Mouse (Mus musculus): Measurements from ENCODE around the gene Asic1. TPM values are rescaled to one million over a fixed set of nuclear protein-coding genes. Genes with fewer than 3 reads are reported as not detected.
A peak's percentile ranks its signal among the peaks of the same experiment; 100 is the strongest.

The Asic1 gene
- total RNA-seq, 2 experiments from 2014 or later, result 66.7 to 81.0 TPM

GRCm38 (mm10) chr15:99704881-99705280 is 34.7 kb downstream of the Asic1 start:
- intact Hi-C loops (cut with DNase I), result loop anchor here (2.0 kb wide), 1 partner anchor 20 kb away; the partner anchor contains the start of gene Cox14
- DNase-seq (ENCODE audit: extremely low spot score in 1 of 2, low spot score in 2 of 2), result peak in 1 of 2 experiments; percentile 15
- Histone ChIP-seq H3K4me3 (peak overlapping the region; percentile 43), H3K27ac (peak overlapping the region; percentile 99)
- no peak for TF ChIP-seq CTCF (IDR thresholded peaks at IDR 0.05)

- peak; percentile 53 to 63 for DNase-seq (ENCODE audit: extremely low spot score in 1 of 2, low spot score in 2 of 2)
- peak; percentile 91 for TF ChIP-seq CTCF (IDR thresholded peaks at IDR 0.05)
- intact Hi-C loops (cut with DNase I), result loop anchor here (2.0 kb wide), 1 partner anchor 19 kb away; the partner anchor contains the start of gene Cox14
- peak within 1 kb of the TSS; percentile 99 for H3K27ac ChIP-seq
- H3K4me3 ChIP-seq, result peak within 1 kb of the TSS; percentile 43
Observed at GRCm38 (mm10) chr15:99705440-99706048, 35.4 kb downstream of the Asic1 start, which contains the start of gene Gm17349. Gm17349 (minus strand) TSS chr15:99705490.

- no peak for DNase-seq (ENCODE audit: extremely low spot score in 1 of 2, low spot score in 2 of 2)
- intact Hi-C loops (cut with DNase I), result no loop called here
- no peak for TF ChIP-seq CTCF (IDR thresholded peaks at IDR 0.05)
- no peak overlapping the region for H3K27ac ChIP-seq
- H3K4me3 ChIP-seq, result no peak overlapping the region
Observed at GRCm38 (mm10) chr15:99708176-99708575, 38.0 kb downstream of the Asic1 start.

DNA sequence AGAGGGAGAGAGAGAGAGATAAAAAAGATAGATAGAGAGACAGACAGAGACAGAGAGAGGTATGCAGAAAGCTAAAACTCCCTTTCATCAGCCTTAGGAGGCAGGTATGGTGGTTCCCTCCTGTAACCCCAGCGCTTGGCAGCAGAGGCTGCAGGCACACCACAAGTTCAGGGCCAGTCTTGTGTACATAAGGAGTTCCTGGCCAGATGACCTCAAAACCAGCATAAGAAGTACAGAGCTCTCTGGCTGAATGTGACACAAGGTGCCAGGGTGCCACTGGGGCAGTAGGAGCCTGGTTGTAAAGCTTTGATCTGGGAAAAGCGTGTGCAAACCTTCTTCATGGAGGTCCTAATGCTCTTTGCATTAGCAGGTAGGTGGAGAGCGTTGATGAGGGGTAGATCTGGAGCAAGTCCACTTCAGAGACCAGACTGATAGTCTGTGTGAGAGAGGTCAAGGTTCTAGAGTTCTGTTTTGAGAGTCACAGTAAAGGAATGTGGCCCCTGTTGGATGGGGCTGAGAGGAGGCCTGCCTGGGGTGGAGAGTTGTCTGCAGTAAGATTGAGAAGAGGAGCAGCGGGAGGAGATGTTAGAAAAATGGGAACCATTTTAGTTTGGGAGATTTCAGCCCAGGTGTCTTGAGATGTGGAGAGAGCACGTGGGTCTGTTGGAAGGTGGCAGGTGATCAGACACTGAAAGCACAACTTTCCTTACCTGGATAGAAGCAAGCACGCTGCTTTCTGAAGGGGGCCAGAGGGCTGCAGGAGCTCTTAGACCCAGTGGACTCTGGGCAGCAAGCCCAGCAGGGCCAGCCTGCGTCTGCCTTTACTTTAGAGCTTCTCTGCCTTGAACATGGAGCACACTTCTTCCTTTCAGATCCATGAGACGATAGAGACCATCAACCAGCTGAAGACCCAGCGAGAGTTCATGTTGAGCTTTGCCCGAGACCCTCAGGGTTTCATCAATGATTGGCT is 40.3 kb downstream of the Asic1 start:
- TF ChIP-seq CTCF (IDR thresholded peaks at IDR 0.05), result no peak
- Histone ChIP-seq H3K4me3 (no peak overlapping the region), H3K27ac (no peak overlapping the region; the same call in 1 of the 2 replicates)
- intact Hi-C loops (cut with DNase I), result no loop called here
- DNase-seq (ENCODE audit: extremely low spot score in 1 of 2, low spot score in 2 of 2), result no peak

DNA sequence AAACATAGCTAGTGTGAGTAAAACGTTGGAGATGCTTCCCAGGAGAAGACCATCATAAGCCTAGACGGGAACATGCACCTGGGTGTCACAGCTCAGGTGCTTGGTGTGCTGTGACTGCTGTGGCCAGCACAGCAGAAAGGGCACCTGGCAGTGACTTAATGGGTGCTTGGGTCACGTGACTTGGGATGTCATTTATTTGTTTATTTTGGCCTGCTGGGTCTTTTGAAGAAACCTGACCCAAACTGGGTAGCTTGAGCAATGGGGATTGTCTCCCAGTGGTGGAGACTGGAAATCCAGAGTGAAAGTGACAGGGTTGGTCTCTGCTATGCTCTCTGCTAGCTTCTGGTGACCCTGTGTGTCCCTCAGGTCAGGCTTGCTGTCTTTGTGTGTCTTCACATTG is 41.3 kb downstream of the Asic1 start:
- intact Hi-C loops (cut with DNase I), result no loop called here
- no peak for TF ChIP-seq CTCF (IDR thresholded peaks at IDR 0.05)
- DNase-seq (ENCODE audit: extremely low spot score in 1 of 2, low spot score in 2 of 2), result no peak
- H3K27ac ChIP-seq, result no peak overlapping the region; the same call in 1 of the 2 replicates
- no peak overlapping the region for H3K4me3 ChIP-seq

GRCm38 (mm10) chr15:99712666-99713559 is 42.7 kb downstream of the Asic1 start:
- no peak overlapping the region for H3K4me3 ChIP-seq
- peak overlapping the region; percentile 92 for H3K27ac ChIP-seq
- intact Hi-C loops (cut with DNase I), result no loop called here
- no peak for DNase-seq (ENCODE audit: extremely low spot score in 1 of 2, low spot score in 2 of 2)
- no peak for TF ChIP-seq CTCF (IDR thresholded peaks at IDR 0.05)

- intact Hi-C loops (cut with DNase I), result no loop called here
- no peak for DNase-seq (ENCODE audit: extremely low spot score in 1 of 2, low spot score in 2 of 2)
- Histone ChIP-seq H3K27ac (peak overlapping the region; percentile 92), H3K4me3 (no peak overlapping the region)
- TF ChIP-seq CTCF (IDR thresholded peaks at IDR 0.05), result no peak; the same call in none of the 2 replicates
Observed at GRCm38 (mm10) chr15:99713569-99713968, 43.4 kb downstream of the Asic1 start.

DNA sequence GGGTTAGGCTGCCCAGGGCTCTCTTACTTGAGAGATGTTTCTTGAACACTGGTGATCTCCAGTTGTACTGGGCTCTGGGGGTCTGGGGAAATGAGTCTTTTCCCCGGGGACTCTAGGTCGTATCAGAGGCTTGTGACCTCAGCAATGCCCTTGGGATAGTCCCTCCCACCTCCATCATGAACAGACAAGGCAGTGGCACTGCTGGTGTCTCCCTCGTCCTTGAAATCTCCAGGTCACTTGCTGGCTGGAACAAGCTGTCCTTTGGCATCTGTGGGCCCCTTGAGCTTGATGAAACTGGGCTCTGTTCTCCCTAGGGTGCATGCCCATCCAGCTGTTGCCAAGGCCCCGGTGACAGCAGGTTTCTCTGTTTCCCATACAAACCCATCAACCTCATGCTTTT is 44.0 kb downstream of the Asic1 start:
- Histone ChIP-seq H3K27ac (peak overlapping the region; percentile 92), H3K4me3 (no peak overlapping the region)
- intact Hi-C loops (cut with DNase I), result no loop called here
- no peak for TF ChIP-seq CTCF (IDR thresholded peaks at IDR 0.05)
- no peak for DNase-seq (ENCODE audit: extremely low spot score in 1 of 2, low spot score in 2 of 2)

- no peak overlapping the region for H3K4me3 ChIP-seq
- H3K27ac ChIP-seq, result peak overlapping the region; percentile 92
- TF ChIP-seq CTCF (IDR thresholded peaks at IDR 0.05), result peak; percentile 98
- intact Hi-C loops (cut with DNase I), result no loop called here
- DNase-seq (ENCODE audit: extremely low spot score in 1 of 2, low spot score in 2 of 2), result peak; percentile 84 to 86
Observed at GRCm38 (mm10) chr15:99714858-99715257, 44.7 kb downstream of the Asic1 start.

GRCm38 (mm10) chr15:99715361-99715865 is 45.2 kb downstream of the Asic1 start:
- intact Hi-C loops (cut with DNase I), result no loop called here
- H3K4me3 ChIP-seq, result no peak overlapping the region
- TF ChIP-seq CTCF (IDR thresholded peaks at IDR 0.05), result no peak
- peak; percentile 57 to 65 for DNase-seq (ENCODE audit: extremely low spot score in 1 of 2, low spot score in 2 of 2)
- H3K27ac ChIP-seq, result peak overlapping the region; percentile 92
